Mouse (Mus musculus): Measurements from ENCODE around the gene Tmem178b.

GRCm38 (mm10) chr6:40144371-40144770 lies 271.3 kb downstream of the Tmem178b start:
- no peak for TF ChIP-seq MAX (IDR thresholded peaks at IDR 0.05; ENCODE audit: low read depth)
- no peak for TF ChIP-seq E2F4 (IDR thresholded peaks at IDR 0.05; ENCODE audit: insufficient read depth)

All from myocyte (in vitro differentiated cells).